Mouse (Mus musculus) limb, embryonic 10.5 days (tissue): ENCODE measurements around the gene Dlg4. TPM values are rescaled to one million over a fixed set of nuclear protein-coding genes. Genes with fewer than 3 reads are reported as not detected.
A peak's percentile ranks its signal among the peaks of the same experiment; 100 is the strongest.

Source experiments
- DNase-seq: peaks from one replicate; pipeline ENCODE4 v3.0.0-alpha.2; 2017; ENCODE audit warnings: low spot score
- H3K27ac ChIP-seq: fragments of 300-500 bp; sonication (generic); 2 replicates; pipeline ENCODE4 v1.5.1; 2016; ENCODE audit warnings: mild to moderate bottlenecking
- H3K27me3 ChIP-seq: fragments of 300-500 bp; sonication (generic); 2 replicates; pipeline ENCODE4 v1.6.1; 2016; ENCODE audit warnings: low read depth, mild to moderate bottlenecking; ENCODE audit not compliant: poor library complexity, severe bottlenecking
- H3K36me3 ChIP-seq: fragments of 300-500 bp; sonication (generic); 2 replicates; pipeline ENCODE4 v1.6.1; 2016; ENCODE audit warnings: mild to moderate bottlenecking, moderate library complexity
- H3K4me1 ChIP-seq: fragments of 300-500 bp; sonication (generic); 2 replicates; pipeline ENCODE4 v1.6.1; 2016
- H3K4me3 ChIP-seq: fragments of 300-500 bp; sonication (generic); 2 replicates; pipeline ENCODE4 v1.5.1; 2016; ENCODE audit warnings: mild to moderate bottlenecking, moderate library complexity
- H3K9me3 ChIP-seq: fragments of 300-500 bp; sonication (generic); replicated peaks from 2 replicates; pipeline ENCODE4 v1.6.1; 2016; ENCODE audit warnings: mild to moderate bottlenecking
- WGBS: fragments of 180-500 bp; shearing (Covaris S2); methylation state at CpG from one replicate; pipeline ENCODE4 v1.1.7; 2016; 5-methylcytosine and 5-hydroxymethylcytosine counted together
- polyA plus RNA-seq: library from polyadenylated mRNA; unstranded; fragments of >200 nt; fragmentation: Nextera tagmentation; extraction: Ambion mirVana; gene quantifications from 2 replicates; pipeline ENCODE4 v1.2.1, GENCODE M21; 2016

Gene Dlg4
- polyA plus RNA-seq = 8.8 and 12.9 TPM in 2 replicates

GRCm38 (mm10) chr11:70016669-70017068, at the start of gene Dlg4:
Gene Dlg4 (plus strand): TSS chr11:70016942.
- Histone ChIP-seq H3K36me3 (peaks cover 26% of the 10 kb centered on the region), H3K27me3 (no peaks in the 10 kb centered on the region), H3K9me3 (no peaks in the 10 kb centered on the region), H3K4me1 (peaks cover 74% of the 10 kb centered on the region), H3K4me3 (peak within 1 kb of the TSS; percentile 81), H3K27ac (peak within 1 kb of the TSS; percentile 96)
- WGBS = 81% methylated on average over 3 of the region's 3 CpGs
- no peak for DNase-seq

GRCm38 (mm10) chr11:69968793-69969192, 47.9 kb upstream of the Dlg4 start:
- peaks cover 63% of the 10 kb centered on the region for H3K36me3 ChIP-seq

GRCm38 (mm10) chr11:69970222-69970621, 46.5 kb upstream of the Dlg4 start:
- 87% methylated on average over 6 of the region's 6 CpGs for WGBS
- H3K36me3 ChIP-seq = peaks cover 77% of the 10 kb centered on the region

More at GRCm38 (mm10) chr11:69968793-69969192, 47.9 kb upstream of the Dlg4 start:
- H3K27me3 ChIP-seq = peaks cover 52% of the 10 kb centered on the region
- H3K4me3 ChIP-seq = no peak overlapping the region
- WGBS = 84% methylated on average over 4 of the region's 4 CpGs
- DNase-seq = no peak
- no peak overlapping the region for H3K27ac ChIP-seq
- no peaks in the 10 kb centered on the region for H3K9me3 ChIP-seq
- peaks cover 17% of the 10 kb centered on the region for H3K4me1 ChIP-seq

GRCm38 (mm10) chr11:69970775-69971174, 46.0 kb upstream of the Dlg4 start:
- 93% methylated on average over 3 of the region's 3 CpGs for WGBS

More at GRCm38 (mm10) chr11:69970222-69970621, 46.5 kb upstream of the Dlg4 start:
- DNase-seq = no peak
- Histone ChIP-seq H3K9me3 (no peaks in the 10 kb centered on the region), H3K27ac (no peak overlapping the region), H3K27me3 (peaks cover 37% of the 10 kb centered on the region), H3K4me3 (no peak overlapping the region), H3K4me1 (peaks cover 14% of the 10 kb centered on the region)

GRCm38 (mm10) chr11:69974907-69975306, 41.8 kb upstream of the Dlg4 start:
- Histone ChIP-seq H3K36me3 (peaks cover 88% of the 10 kb centered on the region), H3K9me3 (no peaks in the 10 kb centered on the region), H3K4me3 (no peak overlapping the region), H3K27me3 (no peaks in the 10 kb centered on the region), H3K4me1 (peaks cover 4% of the 10 kb centered on the region; the same call in 1 of the 2 replicates), H3K27ac (no peak overlapping the region)
- no peak for DNase-seq
- 93% methylated on average over 2 of the region's 2 CpGs for WGBS

More at GRCm38 (mm10) chr11:69970775-69971174, 46.0 kb upstream of the Dlg4 start:
- H3K4me1 ChIP-seq = peaks cover 11% of the 10 kb centered on the region
- H3K9me3 ChIP-seq = no peaks in the 10 kb centered on the region
- H3K4me3 ChIP-seq = no peak overlapping the region
- no peak for DNase-seq
- peaks cover 83% of the 10 kb centered on the region for H3K36me3 ChIP-seq
- no peak overlapping the region for H3K27ac ChIP-seq
- peaks cover 32% of the 10 kb centered on the region for H3K27me3 ChIP-seq

- no peak for DNase-seq
- Histone ChIP-seq H3K4me3 (no peak overlapping the region), H3K27ac (no peak overlapping the region), H3K27me3 (no peaks in the 10 kb centered on the region), H3K9me3 (no peaks in the 10 kb centered on the region), H3K36me3 (peaks cover 77% of the 10 kb centered on the region), H3K4me1 (peaks cover 4% of the 10 kb centered on the region; the same call in 1 of the 2 replicates)
- 95% methylated on average over 4 of the region's 4 CpGs for WGBS
Observed at GRCm38 (mm10) chr11:69976271-69976670, 40.5 kb upstream of the Dlg4 start.

GRCm38 (mm10) chr11:69979827-69980195, 36.9 kb upstream of the Dlg4 start:
- no peak for DNase-seq
- H3K36me3 ChIP-seq = peaks cover 62% of the 10 kb centered on the region
- WGBS = 3% methylated on average over 16 of the region's 16 CpGs
- peaks cover 26% of the 10 kb centered on the region for H3K4me1 ChIP-seq
- no peaks in the 10 kb centered on the region for H3K27me3 ChIP-seq
- H3K9me3 ChIP-seq = no peaks in the 10 kb centered on the region
- peak overlapping the region; percentile 98 for H3K27ac ChIP-seq
- peak overlapping the region; percentile 98 for H3K4me3 ChIP-seq

- H3K27me3 ChIP-seq = no peaks in the 10 kb centered on the region
- DNase-seq = peak; percentile 99
- H3K4me1 ChIP-seq = peaks cover 26% of the 10 kb centered on the region
- H3K9me3 ChIP-seq = no peaks in the 10 kb centered on the region
- H3K27ac ChIP-seq = peak overlapping the region; percentile 98
- whole genome bisulfite sequencing = under 1% methylated on average over 51 of the region's 60 CpGs
- peaks cover 62% of the 10 kb centered on the region for H3K36me3 ChIP-seq
- peak overlapping the region; percentile 98 for H3K4me3 ChIP-seq
Observed at GRCm38 (mm10) chr11:69980196-69981140, 36.3 kb upstream of the Dlg4 start.

GRCm38 (mm10) chr11:69981141-69981762, 35.5 kb upstream of the Dlg4 start, which contains the start of gene Ctdnep1:
Gene Ctdnep1 (plus strand): TSS chr11:69981156.
- DNase-seq = no peak
- Histone ChIP-seq H3K27me3 (no peaks in the 10 kb centered on the region), H3K4me3 (peak within 1 kb of the TSS; percentile 98), H3K9me3 (no peaks in the 10 kb centered on the region), H3K36me3 (peaks cover 61% of the 10 kb centered on the region), H3K4me1 (peaks cover 26% of the 10 kb centered on the region), H3K27ac (peak within 1 kb of the TSS; percentile 98)
- under 1% methylated on average over 43 of the region's 43 CpGs for WGBS

- 65% methylated on average over 8 of the region's 8 CpGs for WGBS
- H3K27ac ChIP-seq = peak within 1 kb of the TSS; percentile 98
- peaks cover 61% of the 10 kb centered on the region for H3K36me3 ChIP-seq
- H3K9me3 ChIP-seq = no peaks in the 10 kb centered on the region
- peak within 1 kb of the TSS; percentile 98 for H3K4me3 ChIP-seq
- peaks cover 26% of the 10 kb centered on the region for H3K4me1 ChIP-seq
- DNase-seq = no peak
- no peaks in the 10 kb centered on the region for H3K27me3 ChIP-seq
Observed at GRCm38 (mm10) chr11:69982225-69982624, 34.5 kb upstream of the Dlg4 start, which contains the start of gene Elp5. Gene Elp5 (minus strand): TSS chr11:69982517.

GRCm38 (mm10) chr11:69982877-69983276, 33.9 kb upstream of the Dlg4 start:
- no peak for DNase-seq
- Histone ChIP-seq H3K27me3 (no peaks in the 10 kb centered on the region), H3K27ac (peak overlapping the region; percentile 50; the same call in 1 of the 2 replicates), H3K36me3 (peaks cover 61% of the 10 kb centered on the region), H3K9me3 (no peaks in the 10 kb centered on the region), H3K4me3 (peak overlapping the region; percentile 98), H3K4me1 (peaks cover 26% of the 10 kb centered on the region)
- 44% methylated on average over 5 of the region's 5 CpGs for WGBS

- no peak overlapping the region for H3K27ac ChIP-seq
- 89% methylated on average over 4 of the region's 4 CpGs for WGBS
Observed at GRCm38 (mm10) chr11:69983377-69983776, 33.4 kb upstream of the Dlg4 start.

More at GRCm38 (mm10) chr11:69983377-69983776, 33.4 kb upstream of the Dlg4 start:
- H3K9me3 ChIP-seq = no peaks in the 10 kb centered on the region
- DNase-seq = no peak
- peak overlapping the region; percentile 98 for H3K4me3 ChIP-seq
- peaks cover 26% of the 10 kb centered on the region for H3K4me1 ChIP-seq
- H3K36me3 ChIP-seq = peaks cover 61% of the 10 kb centered on the region
- no peaks in the 10 kb centered on the region for H3K27me3 ChIP-seq
